Mouse (Mus musculus) myocyte (in vitro differentiated cells): ENCODE data around the gene Tpk1. TPM values are rescaled to one million over a fixed set of nuclear protein-coding genes. Genes with fewer than 3 reads are reported as not detected.

Experiments
- H3K27me3 ChIP-seq: one replicate; pipeline ENCODE4 v1.6.1; 2011; ENCODE audit not compliant: control insufficient read depth, insufficient read depth, insufficient read length
- H3K36me3 ChIP-seq: one replicate; pipeline ENCODE4 v1.6.1; 2011; ENCODE audit not compliant: control insufficient read depth, insufficient read depth
- H3K4me2 ChIP-seq: one replicate; pipeline ENCODE4 v1.6.1; 2011; ENCODE audit warnings: low read depth, control low read depth
- H3K4me3 ChIP-seq: one replicate; pipeline ENCODE4 v1.5.1; 2011; ENCODE audit warnings: mild to moderate bottlenecking, control low read depth, moderate library complexity
- H3K79me2 ChIP-seq: one replicate; pipeline ENCODE4 v1.6.1; 2011; ENCODE audit not compliant: control insufficient read depth, insufficient read depth
- H3ac ChIP-seq: one replicate; pipeline ENCODE4 v1.6.1; 2011; ENCODE audit not compliant: control insufficient read depth, insufficient read length
- CEBPB ChIP-seq: IDR thresholded peaks from 2 replicates; pipeline ENCODE4 v1.6.1; 2011; ENCODE audit warnings: mild to moderate bottlenecking, moderate library complexity; ENCODE audit not compliant: poor library complexity, insufficient read depth, severe bottlenecking
- E2F4 ChIP-seq: IDR thresholded peaks from one replicate; pipeline ENCODE4 v1.6.1; 2011; ENCODE audit warnings: mild to moderate bottlenecking, control low read depth, moderate library complexity; ENCODE audit not compliant: insufficient read depth
- MAX ChIP-seq: IDR thresholded peaks from one replicate; pipeline ENCODE4 v1.6.1; 2011; ENCODE audit warnings: low read depth, mild to moderate bottlenecking, control low read depth
- MYOD1 ChIP-seq, 3 experiments: IDR thresholded peaks; one replicate each; pipeline ENCODE4 v1.6.1; 2011; ENCODE audit warnings: control low read depth in 2 of 3, low read depth in 2 of 3, mild to moderate bottlenecking in 2 of 3, moderate library complexity in 1 of 3; ENCODE audit not compliant: insufficient read length in 2 of 3, control insufficient read depth in 1 of 3
- MYOG ChIP-seq, 3 experiments: IDR thresholded peaks; one replicate each; pipeline ENCODE4 v1.6.1; 2011; ENCODE audit warnings: control low read depth in 2 of 3, low read depth in 2 of 3, mild to moderate bottlenecking in 2 of 3; ENCODE audit not compliant: insufficient read length in 2 of 3, control insufficient read depth in 1 of 3, insufficient read depth in 1 of 3
- POLR2A ChIP-seq: IDR thresholded peaks from one replicate; pipeline ENCODE4 v1.6.1; 2011; ENCODE audit warnings: low read depth, mild to moderate bottlenecking, control low read depth, moderate library complexity; ENCODE audit not compliant: insufficient read length
- POLR2AphosphoS2 ChIP-seq: IDR thresholded peaks from one replicate; pipeline ENCODE4 v1.6.1; 2011; ENCODE audit warnings: low read depth, control low read depth; ENCODE audit not compliant: insufficient read length
- REST ChIP-seq: IDR thresholded peaks from one replicate; pipeline ENCODE4 v1.6.1; 2011; ENCODE audit warnings: mild to moderate bottlenecking, control low read depth, moderate library complexity; ENCODE audit not compliant: insufficient read depth, insufficient read length
- SRF ChIP-seq: IDR thresholded peaks from one replicate; pipeline ENCODE4 v1.6.1; 2011; ENCODE audit warnings: low read depth; ENCODE audit not compliant: control insufficient read depth, insufficient read length
- TCF12 ChIP-seq: IDR thresholded peaks from one replicate; pipeline ENCODE4 v1.6.1; 2011; ENCODE audit warnings: mild to moderate bottlenecking, control low read depth; ENCODE audit not compliant: poor library complexity, insufficient read depth, severe bottlenecking
- TCF3 ChIP-seq: IDR thresholded peaks from one replicate; pipeline ENCODE4 v1.6.1; 2011; ENCODE audit warnings: low read depth, control low read depth; ENCODE audit not compliant: insufficient read length
- USF1 ChIP-seq: IDR thresholded peaks from one replicate; pipeline ENCODE4 v1.6.1; 2011; ENCODE audit warnings: low read depth, mild to moderate bottlenecking, control low read depth, moderate library complexity
- polyA plus RNA-seq: library from polyadenylated mRNA; unstranded; fragments of >200 nt; fragmentation: generic; extraction: Trizol; gene quantifications from one replicate; pipeline ENCODE4 v1.2.1, GENCODE M21; 2012; ENCODE audit warnings: missing spikeins

Gene Tpk1
- polyA plus RNA-seq, 1 experiment, result 1.6 TPM

DNA sequence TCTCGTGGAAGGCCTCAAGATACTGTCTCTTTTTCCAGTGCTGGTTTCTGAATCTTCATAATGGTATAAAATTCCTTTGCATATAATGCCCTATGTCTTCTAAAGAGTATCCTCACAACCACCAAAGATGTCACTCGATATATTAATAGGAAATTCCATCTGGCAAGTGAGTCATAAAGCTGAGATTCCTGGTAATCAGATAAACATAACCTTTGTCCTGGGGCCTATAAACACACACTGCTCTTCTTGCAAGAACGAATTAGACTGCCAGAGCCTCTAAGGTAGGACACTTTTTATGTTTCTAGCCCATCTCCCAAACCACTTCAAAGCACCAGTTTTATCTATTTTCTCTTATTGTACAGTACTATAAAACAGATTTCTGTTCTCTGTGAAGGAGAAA is 185.4 kb downstream of the Tpk1 start:
- Histone ChIP-seq H3K4me2 (peak overlapping the region; percentile 18), H3K36me3 (no peaks in the 10 kb centered on the region), H3K79me2 (no peaks in the 10 kb centered on the region), H3K27me3 (no peaks in the 10 kb centered on the region), H3ac (no peak overlapping the region), H3K4me3 (no peak overlapping the region)
- TF ChIP-seq TCF3 (no peak), CEBPB (no peak), MYOD1 (IDR thresholded peaks at IDR 0.05; ENCODE audit: control insufficient read depth in 1 of 3, insufficient read length in 2 of 3, low read depth in 2 of 3) (no peak), MYOG (IDR thresholded peaks at IDR 0.05; ENCODE audit: control insufficient read depth in 1 of 3, insufficient read depth in 1 of 3, insufficient read length in 2 of 3, low read depth in 2 of 3) (no peak), USF1 (no peak)

DNA sequence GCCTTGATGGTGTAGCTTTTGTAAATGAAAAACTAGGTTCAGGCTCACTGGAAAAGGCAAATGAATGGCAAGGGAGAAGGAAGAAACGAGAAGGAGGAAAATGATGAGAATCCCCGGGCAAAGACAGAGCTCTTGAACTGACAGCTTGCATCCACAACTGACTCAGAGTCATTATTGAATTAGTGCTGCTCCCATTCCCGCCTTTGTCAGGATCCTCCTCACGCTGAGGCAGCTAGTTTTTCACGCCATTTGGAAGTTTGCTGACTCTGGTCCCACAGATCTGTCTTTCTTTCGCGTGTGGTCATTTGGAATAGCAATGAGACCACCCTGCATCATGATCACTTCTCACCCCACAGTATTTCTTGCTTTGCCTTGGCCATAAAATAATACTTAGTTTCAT is 187.3 kb downstream of the Tpk1 start:
- no peaks in the 10 kb centered on the region for H3K36me3 ChIP-seq
- TF ChIP-seq SRF (no peak), POLR2AphosphoS2 (no peak), REST (no peak), USF1 (no peak), TCF12 (no peak), CEBPB (no peak), MYOG (IDR thresholded peaks at IDR 0.05; ENCODE audit: control insufficient read depth in 1 of 3, insufficient read depth in 1 of 3, insufficient read length in 2 of 3, low read depth in 2 of 3) (no peak), POLR2A (no peak), TCF3 (no peak), E2F4 (no peak), MAX (no peak), MYOD1 (IDR thresholded peaks at IDR 0.05; ENCODE audit: control insufficient read depth in 1 of 3, insufficient read length in 2 of 3, low read depth in 2 of 3) (no peak)
- peak overlapping the region; percentile 20 for H3K4me2 ChIP-seq
- H3K27me3 ChIP-seq, result no peaks in the 10 kb centered on the region
- H3K4me3 ChIP-seq, result no peak overlapping the region
- no peak overlapping the region for H3ac ChIP-seq
- no peaks in the 10 kb centered on the region for H3K79me2 ChIP-seq

DNA sequence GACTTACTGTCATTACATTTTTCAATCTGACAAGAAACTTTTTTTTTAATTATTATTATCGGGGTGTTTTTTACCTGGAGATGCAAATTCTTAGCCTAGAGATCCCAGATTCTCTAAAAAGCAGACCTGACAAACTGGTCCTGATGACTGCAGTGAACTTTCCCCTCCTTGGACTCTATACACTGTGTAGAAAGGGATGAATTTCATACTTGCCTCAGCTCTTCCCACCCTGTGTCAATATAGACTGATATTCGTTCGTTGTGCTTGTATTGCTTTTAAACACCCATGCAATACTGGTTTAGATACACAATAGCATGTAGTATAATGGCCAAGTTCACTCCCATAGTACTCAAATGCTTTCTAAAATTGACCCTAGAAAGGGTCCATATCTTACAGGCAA is 189.7 kb downstream of the Tpk1 start:
- no peaks in the 10 kb centered on the region for H3K79me2 ChIP-seq
- H3K4me3 ChIP-seq, result no peak overlapping the region
- no peak overlapping the region for H3K4me2 ChIP-seq
- no peak overlapping the region for H3ac ChIP-seq
- no peaks in the 10 kb centered on the region for H3K27me3 ChIP-seq
- no peaks in the 10 kb centered on the region for H3K36me3 ChIP-seq
- TF ChIP-seq USF1 (no peak), MYOG (IDR thresholded peaks at IDR 0.05; ENCODE audit: control insufficient read depth in 1 of 3, insufficient read depth in 1 of 3, insufficient read length in 2 of 3, low read depth in 2 of 3) (no peak), MYOD1 (IDR thresholded peaks at IDR 0.05; ENCODE audit: control insufficient read depth in 1 of 3, insufficient read length in 2 of 3, low read depth in 2 of 3) (no peak), TCF3 (no peak), SRF (no peak), POLR2AphosphoS2 (no peak), REST (no peak), E2F4 (no peak), CEBPB (no peak), TCF12 (no peak), POLR2A (no peak), MAX (no peak)

DNA sequence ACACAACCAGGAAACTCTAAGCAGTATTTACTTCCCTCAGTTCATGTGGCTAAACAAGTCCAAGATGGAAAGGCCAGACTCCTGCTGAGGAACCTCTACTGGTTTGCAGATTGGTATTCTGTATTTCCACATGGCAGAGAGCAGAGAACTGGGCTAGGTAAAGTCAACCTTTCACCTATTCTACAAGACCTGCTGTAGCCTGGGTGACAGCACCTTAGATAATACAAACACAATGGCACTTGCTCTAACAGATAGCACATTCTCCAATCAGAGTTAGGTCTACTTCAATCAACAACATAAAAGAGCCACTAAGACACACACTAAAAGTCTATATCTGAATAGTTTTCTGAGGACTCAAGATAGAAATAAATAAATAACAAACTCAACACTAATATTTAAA is 190.2 kb downstream of the Tpk1 start:
- TF ChIP-seq USF1 (no peak), REST (no peak), MYOG (IDR thresholded peaks at IDR 0.05; ENCODE audit: control insufficient read depth in 1 of 3, insufficient read depth in 1 of 3, insufficient read length in 2 of 3, low read depth in 2 of 3) (no peak), SRF (no peak), POLR2AphosphoS2 (no peak), MAX (no peak), POLR2A (no peak), MYOD1 (IDR thresholded peaks at IDR 0.05; ENCODE audit: control insufficient read depth in 1 of 3, insufficient read length in 2 of 3, low read depth in 2 of 3) (no peak), CEBPB (no peak), E2F4 (no peak), TCF3 (no peak), TCF12 (no peak)
- H3K79me2 ChIP-seq, result no peaks in the 10 kb centered on the region
- H3ac ChIP-seq, result no peak overlapping the region
- no peaks in the 10 kb centered on the region for H3K27me3 ChIP-seq
- H3K36me3 ChIP-seq, result no peaks in the 10 kb centered on the region
- H3K4me3 ChIP-seq, result no peak overlapping the region
- no peak overlapping the region for H3K4me2 ChIP-seq

DNA sequence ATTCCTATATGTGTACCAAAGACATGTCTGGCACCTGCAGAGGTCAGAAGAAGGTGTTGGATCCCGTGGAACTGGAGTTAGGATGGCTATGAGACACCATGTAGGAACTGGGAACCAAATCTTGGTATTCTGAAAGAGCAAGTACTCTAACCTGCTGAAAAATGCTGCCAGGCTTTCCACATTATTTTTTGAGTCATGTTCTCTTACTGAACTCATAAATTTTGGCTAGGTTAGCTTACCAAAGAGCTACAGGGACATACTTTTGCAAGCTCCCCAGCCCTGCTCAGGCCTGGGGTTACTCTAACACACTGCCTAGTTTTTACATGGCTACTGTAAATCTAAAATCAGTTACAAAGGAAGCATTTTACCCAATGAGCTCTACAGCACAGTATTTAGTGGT is 194.5 kb downstream of the Tpk1 start:
- Histone ChIP-seq H3K79me2 (no peaks in the 10 kb centered on the region), H3K27me3 (no peaks in the 10 kb centered on the region), H3ac (no peak overlapping the region), H3K36me3 (no peaks in the 10 kb centered on the region), H3K4me3 (no peak overlapping the region), H3K4me2 (no peak overlapping the region)
- no peak for TF ChIP-seq POLR2A
- no peak for TF ChIP-seq SRF
- no peak for TF ChIP-seq CEBPB
- TF ChIP-seq MYOD1 (IDR thresholded peaks at IDR 0.05; ENCODE audit: control insufficient read depth in 1 of 3, insufficient read length in 2 of 3, low read depth in 2 of 3), result no peak
- TF ChIP-seq POLR2AphosphoS2, result no peak
- no peak for TF ChIP-seq REST
- no peak for TF ChIP-seq E2F4
- TF ChIP-seq MAX, result no peak
- TF ChIP-seq MYOG (IDR thresholded peaks at IDR 0.05; ENCODE audit: control insufficient read depth in 1 of 3, insufficient read depth in 1 of 3, insufficient read length in 2 of 3, low read depth in 2 of 3), result no peak
- TF ChIP-seq TCF3, result no peak
- no peak for TF ChIP-seq TCF12
- no peak for TF ChIP-seq USF1
